Mouse (Mus musculus) ES-Bruce4 (cell line): ENCODE results near the gene Ggn. TPM values are rescaled to one million over a fixed set of nuclear protein-coding genes. Genes with fewer than 3 reads are reported as not detected.
A peak's percentile ranks its signal among the peaks of the same experiment; 100 is the strongest.
"Not testable (repeated sequence)": the region's sequence is repeated elsewhere in the genome, so short reads cannot be mapped to it uniquely, and the experiment has no call there.

ENCODE experiments used
- H3K27ac ChIP-seq: 2 replicates; pipeline ENCODE4 v1.5.1; 2012; ENCODE audit warnings: low read length, inconsistent platforms; ENCODE audit not compliant: insufficient read depth
- H3K27me3 ChIP-seq: 2 replicates; pipeline ENCODE4 v1.6.1; 2012; ENCODE audit warnings: mild to moderate bottlenecking, low read length, inconsistent platforms; ENCODE audit not compliant: control insufficient read depth, poor library complexity, insufficient read depth, severe bottlenecking
- H3K36me3 ChIP-seq: 2 replicates; pipeline ENCODE4 v1.6.1; 2012; ENCODE audit warnings: inconsistent platforms, mild to moderate bottlenecking, low read length, moderate library complexity; ENCODE audit not compliant: control insufficient read depth, poor library complexity, insufficient read depth, severe bottlenecking
- H3K4me1 ChIP-seq: one replicate; pipeline ENCODE4 v1.8.1; 2011; ENCODE audit warnings: low read length; ENCODE audit not compliant: control insufficient read depth, insufficient read depth
- H3K4me3 ChIP-seq: 2 replicates; pipeline ENCODE4 v1.5.1; 2011; ENCODE audit warnings: low read depth, mild to moderate bottlenecking, low read length
- H3K9ac ChIP-seq: 2 replicates; pipeline ENCODE4 v1.6.1; 2012; ENCODE audit warnings: low read depth, mild to moderate bottlenecking, inconsistent platforms; ENCODE audit not compliant: poor library complexity, severe bottlenecking
- H3K9me3 ChIP-seq: replicated peaks from 2 replicates; pipeline ENCODE4 v1.6.1; 2012; ENCODE audit warnings: mild to moderate bottlenecking, low read length, inconsistent platforms; ENCODE audit not compliant: control insufficient read depth, poor library complexity, insufficient read depth, severe bottlenecking
- CTCF ChIP-seq: IDR thresholded peaks from one replicate; pipeline ENCODE4 v1.8.1; 2011; ENCODE audit warnings: low read depth, low read length
- EP300 ChIP-seq: IDR thresholded peaks from 2 replicates; pipeline ENCODE4 v1.6.1; 2011; ENCODE audit warnings: low read depth, low read length; ENCODE audit not compliant: insufficient read depth
- POLR2A ChIP-seq: IDR thresholded peaks from one replicate; pipeline ENCODE4 v1.8.1; 2011; ENCODE audit warnings: low read length; ENCODE audit not compliant: insufficient read depth
- polyA plus RNA-seq: library from polyadenylated mRNA; stranded (reverse); fragments of >200 nt; gene quantifications from 2 replicates; pipeline ENCODE4 v1.2.4, GENCODE M21; 2011; ENCODE audit warnings: low read depth; ENCODE audit not compliant: missing spikeins, insufficient read depth, insufficient read length

The Ggn gene
- polyA plus RNA-seq, 1 experiment = not detected

DNA sequence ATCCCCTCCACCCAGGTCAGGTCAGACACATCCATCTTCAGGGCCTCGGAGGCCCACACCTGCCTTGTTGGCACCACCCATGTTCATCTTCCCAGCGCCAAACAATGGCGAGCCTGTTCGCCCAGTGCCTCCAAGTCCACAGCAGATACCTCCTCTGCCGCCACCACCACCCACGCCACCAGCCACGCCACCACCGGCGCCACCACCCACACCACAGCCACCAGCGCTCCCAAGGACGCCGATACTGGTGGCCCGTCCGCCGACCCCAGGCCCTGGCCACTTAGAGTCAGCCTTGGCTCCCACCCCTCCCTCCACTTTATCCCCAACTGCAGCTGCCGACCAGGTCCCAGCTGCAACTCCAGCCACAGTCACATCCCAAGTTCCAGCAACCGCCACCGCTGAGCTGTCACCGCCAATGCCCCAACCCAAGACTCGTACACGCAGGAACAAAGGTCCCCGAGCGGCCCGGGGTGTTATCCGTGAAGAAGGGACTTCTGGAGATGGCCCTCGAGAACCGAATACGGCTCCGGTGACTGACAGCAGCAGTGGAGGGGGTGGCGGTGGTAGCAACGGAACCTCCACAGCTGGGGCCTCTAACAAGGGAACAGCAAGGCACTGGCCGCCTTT, 2.5 kb downstream of the Ggn start:
- no peak overlapping the region for H3K9ac ChIP-seq
- TF ChIP-seq CTCF (no peak), POLR2A (no peak), EP300 (no peak)
- H3K27ac ChIP-seq = no peak overlapping the region
- peaks cover 13% of the 10 kb centered on the region for H3K36me3 ChIP-seq
- no peaks in the 10 kb centered on the region for H3K4me1 ChIP-seq
- no peaks in the 10 kb centered on the region for H3K9me3 ChIP-seq
- H3K27me3 ChIP-seq = no peaks in the 10 kb centered on the region
- H3K4me3 ChIP-seq = no peak overlapping the region

DNA sequence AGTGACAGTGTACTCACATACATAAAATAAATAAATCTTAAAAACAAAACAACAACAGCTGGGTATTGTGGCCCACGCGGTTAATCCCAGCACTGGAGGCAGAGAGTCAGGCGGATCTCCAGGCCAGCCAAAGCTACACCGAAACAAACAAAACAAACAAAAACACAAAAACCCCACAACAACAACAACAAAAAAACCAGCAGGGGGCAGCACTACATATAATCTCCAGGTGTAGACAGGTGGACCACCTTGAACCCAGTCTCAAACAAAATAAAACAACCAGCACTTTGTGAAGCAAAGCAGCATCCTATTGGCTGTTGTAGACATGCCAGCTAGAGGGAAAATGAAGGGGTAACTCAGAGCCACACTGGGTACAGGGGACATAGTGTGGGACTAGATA, 8.1 kb downstream of the Ggn start:
- H3K27ac ChIP-seq = no peak overlapping the region
- H3K27me3 ChIP-seq = no peaks in the 10 kb centered on the region
- TF ChIP-seq EP300 (no peak), POLR2A (no peak), CTCF (no peak)
- no peak overlapping the region for H3K4me3 ChIP-seq
- H3K9ac ChIP-seq = no peak overlapping the region
- no peaks in the 10 kb centered on the region for H3K4me1 ChIP-seq
- no peaks in the 10 kb centered on the region for H3K9me3 ChIP-seq
- H3K36me3 ChIP-seq = peaks cover 13% of the 10 kb centered on the region

DNA sequence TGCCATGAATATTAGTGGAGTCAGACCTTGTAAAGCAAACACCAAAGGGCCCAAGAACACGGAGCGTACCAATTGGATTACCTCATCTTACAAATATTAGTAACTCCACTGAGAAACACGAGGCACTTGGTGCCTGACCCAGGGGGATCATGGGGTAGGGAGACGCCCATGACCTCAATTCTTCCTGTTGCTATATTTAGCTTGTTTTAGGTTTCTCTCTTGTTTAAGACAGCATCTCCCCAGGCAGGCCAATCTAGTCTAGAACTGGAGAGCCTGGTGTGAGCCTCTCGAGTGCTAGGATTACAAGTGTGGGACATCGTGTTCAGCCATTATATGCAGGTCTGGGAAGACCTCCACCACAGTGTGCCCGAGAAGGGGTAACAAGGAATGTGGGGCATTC, 9.3 kb downstream of the Ggn start:
- H3K9me3 ChIP-seq = no peaks in the 10 kb centered on the region
- H3K9ac ChIP-seq = peak overlapping the region; percentile 82
- peak overlapping the region; percentile 90 for H3K4me3 ChIP-seq
- no peak overlapping the region for H3K27ac ChIP-seq
- no peaks in the 10 kb centered on the region for H3K27me3 ChIP-seq
- TF ChIP-seq CTCF (no peak), EP300 (no peak), POLR2A (no peak)
- H3K36me3 ChIP-seq = peaks cover 13% of the 10 kb centered on the region
- no peaks in the 10 kb centered on the region for H3K4me1 ChIP-seq

DNA sequence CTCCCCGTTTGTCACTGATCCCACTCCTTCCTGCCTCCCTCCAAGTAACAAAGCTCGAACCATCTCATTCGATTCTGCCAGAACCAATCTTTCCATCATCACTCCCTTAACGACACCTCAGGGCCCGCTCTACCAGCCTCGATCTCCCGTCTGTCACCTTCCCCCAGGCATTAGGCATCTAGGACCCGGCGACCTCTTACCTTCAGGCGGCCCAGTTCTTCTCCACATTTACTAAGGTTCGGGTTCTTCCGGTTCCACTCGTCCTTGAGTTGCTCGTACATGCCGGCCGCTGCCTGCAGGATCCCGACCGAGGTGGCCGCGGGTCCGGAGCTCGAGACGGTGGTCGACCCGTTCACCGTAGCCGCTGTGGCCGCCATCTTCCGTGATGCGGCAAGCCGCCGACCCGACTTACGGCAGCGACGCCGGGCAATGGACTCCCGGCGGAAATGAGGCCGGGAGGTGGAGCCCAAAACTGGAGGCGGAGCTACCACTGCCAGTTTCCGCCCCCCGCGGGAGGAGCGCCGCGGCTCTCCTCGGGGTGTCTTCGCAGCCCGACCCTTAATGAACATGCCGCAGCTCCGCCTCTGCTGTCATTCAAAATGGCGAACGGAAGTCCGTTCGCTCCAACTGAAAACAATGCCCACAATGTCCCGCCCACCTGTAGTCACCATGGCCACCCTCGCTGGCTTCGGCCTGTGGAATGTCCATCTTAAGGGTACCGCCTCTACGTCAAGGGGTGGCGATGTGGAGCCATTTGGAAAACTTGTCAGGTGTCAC, 10.3 kb downstream of the Ggn start, which contains the start of gene Psmd8:
Gene Psmd8 (minus strand): TSS at position 625 of the 777 bp plus-strand sequence.
- peak; percentile 89 for TF ChIP-seq POLR2A
- 0 out of 2 replicates have a peak, but pooled peaks have one; percentile 21 for TF ChIP-seq EP300
- TF ChIP-seq CTCF = peak; percentile 53
- no peak within 1 kb of the TSS for H3K27ac ChIP-seq

DNA sequence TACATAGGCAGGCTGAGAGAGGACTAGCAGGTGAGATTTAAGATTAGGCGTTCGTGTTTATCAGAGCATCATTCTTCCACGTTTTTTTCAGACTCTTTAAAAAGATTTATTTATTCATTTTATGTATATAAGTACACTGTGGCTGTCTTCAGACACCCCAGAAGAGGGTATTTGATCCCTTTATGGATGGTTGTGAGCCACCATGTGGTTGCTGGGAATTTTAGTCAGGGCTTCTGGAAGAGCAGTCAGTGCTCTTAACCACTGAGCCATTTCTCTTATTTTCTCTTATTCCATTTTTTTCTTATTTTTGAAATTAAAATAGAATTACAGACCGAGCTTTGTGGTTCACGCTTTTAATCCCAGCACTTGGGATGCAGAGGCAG, 10.8 kb downstream of the Ggn start:
- Histone ChIP-seq H3K27ac (no peak overlapping the region), H3K9ac (no peak overlapping the region), H3K36me3 (peaks cover 5% of the 10 kb centered on the region), H3K27me3 (no peaks in the 10 kb centered on the region), H3K9me3 (no peaks in the 10 kb centered on the region), H3K4me3 (no peak overlapping the region), H3K4me1 (no peaks in the 10 kb centered on the region)
- no peak for TF ChIP-seq CTCF
- no peak for TF ChIP-seq POLR2A
- TF ChIP-seq EP300 = no peak

More for the DNA sequence above, 10.3 kb downstream of the Ggn start, which contains the start of gene Psmd8:
- Histone ChIP-seq H3K36me3 (peaks cover 11% of the 10 kb centered on the region), H3K4me3 (peak within 1 kb of the TSS; percentile 90), H3K9ac (peak within 1 kb of the TSS; percentile 82), H3K27me3 (no peaks in the 10 kb centered on the region), H3K4me1 (no peaks in the 10 kb centered on the region), H3K9me3 (no peaks in the 10 kb centered on the region)

DNA sequence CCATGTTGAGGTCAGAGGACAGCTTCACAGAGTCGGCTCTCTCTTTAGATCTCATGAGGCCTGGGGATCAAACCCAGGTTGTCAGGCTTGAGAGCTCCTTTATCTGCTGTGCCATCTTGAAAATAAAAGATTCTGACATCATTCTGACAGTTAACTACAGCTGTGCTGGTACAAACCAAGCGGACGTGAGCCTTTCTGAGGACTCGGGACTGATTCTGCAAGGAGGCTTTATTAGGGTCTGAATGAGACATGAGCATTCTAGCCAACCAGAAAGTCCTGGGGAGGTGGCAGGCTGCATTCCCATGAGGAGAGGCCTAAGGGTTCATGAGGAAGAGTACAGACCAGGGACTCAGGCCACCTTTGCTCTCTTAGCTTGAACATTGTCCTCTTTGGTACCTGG, 11.3 kb downstream of the Ggn start:
- H3K4me3 ChIP-seq, H3K9ac ChIP-seq, H3K27me3 ChIP-seq, H3K4me1 ChIP-seq, H3K27ac ChIP-seq, H3K9me3 ChIP-seq, H3K36me3 ChIP-seq: not testable (repeated sequence)

DNA sequence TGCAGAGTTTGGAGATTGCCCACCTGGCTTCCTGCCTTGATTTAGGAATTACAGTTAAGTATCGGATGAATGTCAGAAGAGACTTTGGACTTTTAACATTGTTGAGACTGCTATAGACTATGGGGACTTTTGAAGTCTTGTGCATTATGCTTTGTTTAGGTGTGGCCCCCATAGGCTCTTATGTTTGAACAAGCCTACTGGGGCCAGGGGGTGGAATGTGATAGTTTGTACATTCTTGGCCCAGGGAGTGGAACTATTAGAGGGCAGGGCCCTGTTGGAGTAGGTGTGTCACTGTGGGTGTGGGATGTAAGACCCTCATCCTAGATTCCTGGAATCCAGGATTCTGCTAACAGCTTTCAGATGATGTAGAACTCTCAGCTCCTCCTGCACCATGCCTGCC, 24.2 kb downstream of the Ggn start:
- H3K36me3 ChIP-seq, H3K27ac ChIP-seq, H3K4me3 ChIP-seq, H3K9me3 ChIP-seq, H3K27me3 ChIP-seq, H3K4me1 ChIP-seq, H3K9ac ChIP-seq: not testable (repeated sequence)
